Mouse (Mus musculus): ENCODE measurements around the gene Slc26a3. TPM values are rescaled to one million over a fixed set of nuclear protein-coding genes. Genes with fewer than 3 reads are reported as not detected.

The Slc26a3 gene
- 6.8 and 8.9 TPM in 2 replicates for polyA plus RNA-seq (2012; rRNA removed)

- DNase-seq (ENCODE audit: low read depth): no peak
These were observed at the start of gene Slc26a3 for GRCm38 (mm10) chr12:31390571-31390970. TSS of gene Slc26a3 (plus strand) at chr12:31390871.

GRCm38 (mm10) chr12:31350191-31350943 lies 40.3 kb upstream of the Slc26a3 start:
- peak; percentile 30 for DNase-seq (ENCODE audit: low read depth)

- DNase-seq (ENCODE audit: low read depth): peak; percentile 62
These were observed 39.4 kb upstream of the Slc26a3 start, which contains the start of gene Dld for GRCm38 (mm10) chr12:31350944-31351928. TSS of gene Dld (minus strand) at chr12:31351453.

GRCm38 (mm10) chr12:31366428-31366827 lies 24.2 kb upstream of the Slc26a3 start:
- no peak for DNase-seq (ENCODE audit: low read depth)

- no peak for DNase-seq (ENCODE audit: low read depth)
These were observed 22.9 kb upstream of the Slc26a3 start for GRCm38 (mm10) chr12:31367721-31368120.

- DNase-seq (ENCODE audit: low read depth): no peak
These were observed 21.6 kb upstream of the Slc26a3 start for GRCm38 (mm10) chr12:31369118-31369517.

- DNase-seq (ENCODE audit: low read depth): no peak
These were observed 21.0 kb upstream of the Slc26a3 start for GRCm38 (mm10) chr12:31369656-31370055.

- no peak for DNase-seq (ENCODE audit: low read depth)
These were observed 15.9 kb upstream of the Slc26a3 start for GRCm38 (mm10) chr12:31374603-31375282.

GRCm38 (mm10) chr12:31375283-31375615 lies 15.4 kb upstream of the Slc26a3 start:
- DNase-seq (ENCODE audit: low read depth): no peak

GRCm38 (mm10) chr12:31376326-31376950 lies 14.2 kb upstream of the Slc26a3 start:
- DNase-seq (ENCODE audit: low read depth): no peak

GRCm38 (mm10) chr12:31377241-31377640 lies 13.4 kb upstream of the Slc26a3 start:
- DNase-seq (ENCODE audit: low read depth): no peak

GRCm38 (mm10) chr12:31380878-31381277 lies 9.8 kb upstream of the Slc26a3 start:
- no peak for DNase-seq (ENCODE audit: low read depth)

- no peak for DNase-seq (ENCODE audit: low read depth)
These were observed 8.2 kb upstream of the Slc26a3 start for GRCm38 (mm10) chr12:31382451-31382850.

- DNase-seq (ENCODE audit: low read depth): no peak
These were observed 3.4 kb upstream of the Slc26a3 start for GRCm38 (mm10) chr12:31387303-31387702.

GRCm38 (mm10) chr12:31391696-31392095 lies 1.0 kb downstream of the Slc26a3 start:
- DNase-seq (ENCODE audit: low read depth): no peak

GRCm38 (mm10) chr12:31395895-31396294 lies 5.2 kb downstream of the Slc26a3 start:
- no peak for DNase-seq (ENCODE audit: low read depth)

- no peak for DNase-seq (ENCODE audit: low read depth)
These were observed 7.0 kb downstream of the Slc26a3 start for GRCm38 (mm10) chr12:31397709-31398108.

GRCm38 (mm10) chr12:31400821-31401220 lies 10.2 kb downstream of the Slc26a3 start:
- DNase-seq (ENCODE audit: low read depth): no peak

GRCm38 (mm10) chr12:31401930-31402329 lies 11.3 kb downstream of the Slc26a3 start:
- DNase-seq (ENCODE audit: low read depth): no peak

GRCm38 (mm10) chr12:31404575-31405240 lies 14.0 kb downstream of the Slc26a3 start:
- DNase-seq (ENCODE audit: low read depth): no peak

GRCm38 (mm10) chr12:31415971-31416370 lies 25.3 kb downstream of the Slc26a3 start:
- DNase-seq (ENCODE audit: low read depth): no peak
